ENCODE assay signal across 22 mouse cellular contexts in genomic region chr5:117635838-117636237, GRCm38 (mm10).
"Had no signal": no experiment of that assay in that cellular context is flagged by ENCODE, and none has a peak within 500 bp of the region (broad histone marks: within the 10 kb centered on the region; RNA-seq: fewer than 3 reads in every experiment).

No protein-coding gene starts in this region.

- H3K27ac ChIP-seq: intestine, embryonic 15.5 days; kidney, embryonic 15.5 days; layer of hippocampus, adult 2 months; limb, embryonic 10.5 days; limb, embryonic 13.5 days; liver, embryonic 12.5 days; liver, embryonic 15.5 days; macrophage; midbrain, embryonic 12.5 days; midbrain, embryonic 15.5 days; neural tube, embryonic 12.5 days; neural tube, embryonic 15.5 days had no signal

- H3K36me3 ChIP-seq: intestine, embryonic 15.5 days; kidney, embryonic 15.5 days; limb, embryonic 10.5 days; limb, embryonic 13.5 days; liver, embryonic 12.5 days; liver, embryonic 15.5 days; midbrain, embryonic 12.5 days; midbrain, embryonic 15.5 days; neural tube, embryonic 12.5 days; neural tube, embryonic 15.5 days had no signal

- H3K9ac ChIP-seq: intestine, embryonic 15.5 days; kidney, embryonic 15.5 days; limb, embryonic 13.5 days; liver, embryonic 12.5 days; liver, embryonic 15.5 days; midbrain, embryonic 12.5 days; midbrain, embryonic 15.5 days; neural tube, embryonic 12.5 days; neural tube, embryonic 15.5 days had no signal

- H3K4me3 ChIP-seq: intestine, embryonic 15.5 days; kidney, embryonic 15.5 days; layer of hippocampus, adult 2 months; limb, embryonic 10.5 days; limb, embryonic 13.5 days; liver, embryonic 12.5 days; liver, embryonic 15.5 days; midbrain, embryonic 12.5 days; midbrain, embryonic 15.5 days; neural tube, embryonic 12.5 days; neural tube, embryonic 15.5 days had no signal

- H3K4me2 ChIP-seq: intestine, embryonic 15.5 days; kidney, embryonic 15.5 days; limb, embryonic 13.5 days; liver, embryonic 12.5 days; liver, embryonic 15.5 days; midbrain, embryonic 12.5 days; midbrain, embryonic 15.5 days; neural tube, embryonic 12.5 days; neural tube, embryonic 15.5 days had no signal

- H3K4me1 ChIP-seq: intestine, embryonic 15.5 days; limb, embryonic 10.5 days; limb, embryonic 13.5 days; liver, embryonic 12.5 days; liver, embryonic 15.5 days; midbrain, embryonic 12.5 days; midbrain, embryonic 15.5 days; neural tube, embryonic 12.5 days; neural tube, embryonic 15.5 days had no signal

- H3K27me3 ChIP-seq: intestine, embryonic 15.5 days; limb, embryonic 13.5 days; liver, embryonic 12.5 days; liver, embryonic 15.5 days; midbrain, embryonic 12.5 days; midbrain, embryonic 15.5 days; neural tube, embryonic 12.5 days; neural tube, embryonic 15.5 days had no signal

- H3K9me3 ChIP-seq: intestine, embryonic 15.5 days; kidney, embryonic 15.5 days; limb, embryonic 10.5 days; limb, embryonic 13.5 days; liver, embryonic 12.5 days; liver, embryonic 15.5 days; midbrain, embryonic 12.5 days; midbrain, embryonic 15.5 days; neural tube, embryonic 12.5 days; neural tube, embryonic 15.5 days had no signal

- ATAC-seq: intestine, embryonic 15.5 days; liver, embryonic 12.5 days; midbrain, embryonic 15.5 days had no signal

- DNase-seq: kidney, adult 2 months; kidney, postnatal 25 days; layer of hippocampus, adult 9-11 months; liver; lung, adult 18-20 months; lung, postnatal 14 days; right cerebral cortex, adult 18-20 months; right cerebral cortex, postnatal 14 days; right cerebral cortex, postnatal 4 days; thymus, postnatal 25 days had no signal
